Mouse (Mus musculus) induced T-regulatory cell, adult 2 months (primary cell): ENCODE results near the gene Ap2b1.

ENCODE experiments used
- DNase-seq: peaks from one replicate; pipeline ENCODE4 v3.0.0-alpha.2; 2012; ENCODE audit warnings: low read depth

Gene Ap2b1

GRCm38 (mm10) chr11:83301431-83301831 is 2.6 kb downstream of the Ap2b1 start:
- peak; percentile 31 for DNase-seq

GRCm38 (mm10) chr11:83302124-83302523 is 3.3 kb downstream of the Ap2b1 start:
- DNase-seq: no peak

GRCm38 (mm10) chr11:83302526-83303251 is 3.9 kb downstream of the Ap2b1 start, which contains the start of gene Pex12:
Pex12 (minus strand) TSS chr11:83302586.
- DNase-seq: peak; percentile 100

GRCm38 (mm10) chr11:83303751-83304150 is 4.9 kb downstream of the Ap2b1 start:
- DNase-seq: peak; percentile 35

GRCm38 (mm10) chr11:83304485-83304884 is 5.7 kb downstream of the Ap2b1 start:
- no peak for DNase-seq

GRCm38 (mm10) chr11:83306700-83307253 is 8.0 kb downstream of the Ap2b1 start:
- no peak for DNase-seq

- no peak for DNase-seq
Measured at GRCm38 (mm10) chr11:83312471-83312870, 13.6 kb downstream of the Ap2b1 start.

- no peak for DNase-seq
Measured at GRCm38 (mm10) chr11:83319048-83319447, 20.2 kb downstream of the Ap2b1 start.

GRCm38 (mm10) chr11:83326692-83327091 is 27.9 kb downstream of the Ap2b1 start:
- peak; percentile 9 for DNase-seq

GRCm38 (mm10) chr11:83327427-83327826 is 28.6 kb downstream of the Ap2b1 start:
- DNase-seq: peak; percentile 75

- DNase-seq: no peak
Measured at GRCm38 (mm10) chr11:83335826-83336225, 37.0 kb downstream of the Ap2b1 start.

GRCm38 (mm10) chr11:83339705-83340104 is 40.9 kb downstream of the Ap2b1 start:
- no peak for DNase-seq

GRCm38 (mm10) chr11:83341716-83342245 is 43.0 kb downstream of the Ap2b1 start:
- DNase-seq: no peak

GRCm38 (mm10) chr11:83355428-83355827 is 56.6 kb downstream of the Ap2b1 start:
- DNase-seq: no peak

- DNase-seq: peak; percentile 44
Measured at GRCm38 (mm10) chr11:83357421-83357820, 58.6 kb downstream of the Ap2b1 start.

- no peak for DNase-seq
Measured at GRCm38 (mm10) chr11:83364656-83365055, 65.8 kb downstream of the Ap2b1 start.

GRCm38 (mm10) chr11:83371267-83371666 is 72.4 kb downstream of the Ap2b1 start:
- no peak for DNase-seq

GRCm38 (mm10) chr11:83379745-83380341 is 81.0 kb downstream of the Ap2b1 start:
- no peak for DNase-seq

GRCm38 (mm10) chr11:83382876-83383531 is 84.2 kb downstream of the Ap2b1 start:
- DNase-seq: no peak

- no peak for DNase-seq
Measured at GRCm38 (mm10) chr11:83383532-83383887, 84.7 kb downstream of the Ap2b1 start.

- DNase-seq: no peak
Measured at GRCm38 (mm10) chr11:83393062-83393461, 94.2 kb downstream of the Ap2b1 start.

GRCm38 (mm10) chr11:83394802-83395439 is 96.1 kb downstream of the Ap2b1 start:
- DNase-seq: no peak
